Mouse (Mus musculus) liver, embryonic 18 days (tissue): ENCODE results near the gene Padi6. TPM values are rescaled to one million over a fixed set of nuclear protein-coding genes. Genes with fewer than 3 reads are reported as not detected.

Experiments used
- polyA plus RNA-seq: library from polyadenylated mRNA; depleted of rRNA; stranded (reverse); fragments of >200 nt; gene quantifications from 2 replicates; pipeline ENCODE4 v1.2.3, GENCODE M21; 2012; rRNA removed

Padi6 gene
- not detected in 2 replicates for polyA plus RNA-seq

DNA sequence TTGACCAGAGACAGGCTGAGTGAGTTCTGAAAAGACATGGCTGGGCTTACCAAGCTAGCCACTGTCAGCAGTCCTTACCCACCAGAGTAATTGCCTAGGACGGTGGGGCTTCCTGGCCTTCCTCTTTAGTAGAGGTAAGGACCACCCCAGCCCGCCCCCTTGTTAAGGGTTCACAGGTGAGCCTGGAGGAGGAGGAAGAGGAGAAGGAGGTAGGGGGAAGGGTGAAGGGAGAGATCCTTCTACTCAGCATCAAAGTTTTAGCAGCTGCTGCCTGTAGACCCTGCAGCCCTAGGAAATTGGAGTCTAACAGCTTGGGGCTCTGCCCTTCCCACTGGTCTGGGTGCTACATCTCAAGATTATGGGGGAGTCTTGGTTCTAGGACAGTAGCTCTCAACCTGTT is at the start of gene Padi6:
Gene Padi6, minus strand, starts transcription at position 101 of the 400 bp plus-strand sequence.

DNA sequence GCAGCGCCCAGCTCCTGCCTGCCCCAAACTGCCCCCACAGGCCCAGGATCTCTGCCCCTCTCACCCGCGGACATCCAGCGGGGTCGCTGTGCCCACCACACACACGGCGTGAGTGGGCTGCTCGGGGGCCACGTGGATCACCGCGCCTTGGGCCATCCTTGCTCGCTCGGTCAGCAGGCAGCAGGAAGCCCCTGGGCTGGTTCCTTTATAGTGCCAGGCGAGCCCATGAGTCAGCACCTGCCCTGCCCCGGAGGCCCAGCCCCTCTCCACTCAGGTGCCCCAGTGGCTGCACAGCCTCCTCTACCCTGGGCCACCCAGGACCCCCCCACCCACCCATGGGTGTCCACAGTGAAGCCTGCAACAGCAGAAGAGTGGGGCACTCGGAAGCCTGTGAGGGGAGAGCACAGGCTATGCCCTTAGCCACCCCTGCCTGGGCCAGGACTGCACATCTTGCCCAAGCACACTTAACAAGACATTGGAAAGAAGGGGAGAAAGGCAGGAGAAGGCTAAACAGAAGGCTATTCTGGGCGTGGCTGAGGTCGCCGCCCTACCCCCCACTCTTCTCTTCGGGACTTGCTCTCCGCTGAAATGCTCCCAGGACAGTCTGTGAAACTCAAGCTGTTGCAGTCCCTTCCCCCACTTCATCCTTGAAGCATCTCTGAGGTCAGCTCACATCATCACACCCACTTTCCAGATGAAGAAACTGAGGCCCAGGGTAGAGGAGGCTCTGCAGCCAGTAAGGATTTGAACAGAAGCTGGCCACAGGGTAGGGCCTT is 31.8 kb upstream of the Padi6 start, which contains the start of gene Padi4:
Gene Padi4, minus strand, starts transcription at position 212 of the 776 bp plus-strand sequence.

DNA sequence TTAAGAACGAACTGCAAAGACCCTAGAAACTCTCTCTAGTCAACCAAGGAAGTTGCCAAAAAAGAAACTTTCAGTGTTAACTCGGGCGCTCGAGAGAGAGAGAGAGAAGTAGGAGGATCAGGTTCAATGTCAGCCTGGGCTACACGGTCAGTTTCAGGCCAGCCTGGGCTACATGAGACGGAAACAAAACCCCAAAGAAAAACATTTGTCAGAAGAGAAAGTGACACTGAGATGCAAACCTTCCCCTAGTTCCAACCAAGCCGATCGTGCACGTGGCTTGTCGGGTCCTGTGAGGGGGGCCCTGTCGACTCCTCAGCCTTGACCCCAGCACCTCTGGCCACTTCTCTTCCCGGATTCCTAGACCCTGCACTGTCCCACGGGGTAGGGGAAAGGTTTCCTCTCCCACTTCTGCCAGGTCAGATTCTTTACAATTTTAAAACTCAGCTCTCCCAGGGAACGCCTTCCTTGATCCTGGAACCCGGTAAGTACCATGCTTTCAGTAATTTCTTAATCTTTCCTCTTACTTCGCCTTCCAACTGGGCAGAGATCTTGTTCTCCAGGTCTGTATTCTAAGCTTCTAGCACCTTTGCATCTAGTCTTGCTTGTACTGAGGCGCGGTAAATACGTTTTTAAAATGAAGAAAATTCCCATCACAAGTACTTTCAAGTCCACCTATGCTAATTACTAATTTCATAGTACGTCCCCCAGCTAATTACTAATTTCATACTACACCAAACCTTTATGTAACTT is 42.0 kb downstream of the Padi6 start, which contains the start of gene Rcc2:
Gene Rcc2, plus strand, starts transcription at position 273 of the 750 bp plus-strand sequence.

Other genes with a start within 250 kb of the Padi6 start
- gene Arhgef10l, start 76.6 kb downstream of the Padi6 start, polyA plus RNA-seq = 7.3 and 8.3 TPM in 2 replicates
- gene Rcc2, start 42.1 kb downstream of the Padi6 start, polyA plus RNA-seq = 23.0 and 26.5 TPM in 2 replicates
- gene Padi4, start 31.6 kb upstream of the Padi6 start, polyA plus RNA-seq = 7.8 and 9.7 TPM in 2 replicates
- gene Padi3, start 68.0 kb upstream of the Padi6 start, polyA plus RNA-seq = 0.09 and 0.11 TPM in 2 replicates
- gene Padi1, start 103.1 kb upstream of the Padi6 start, polyA plus RNA-seq = 0.01 and 0.04 TPM in 2 replicates
- gene Padi2, start 163.7 kb upstream of the Padi6 start, polyA plus RNA-seq = 0.66 TPM in 2 replicates
- 121 and 122 TPM in 2 replicates for gene Sdhb, start 218.6 kb upstream of the Padi6 start, polyA plus RNA-seq
- 19.2 and 21.4 TPM in 2 replicates for gene Atp13a2, start 244.2 kb upstream of the Padi6 start, polyA plus RNA-seq